In the genomic region with DNA sequence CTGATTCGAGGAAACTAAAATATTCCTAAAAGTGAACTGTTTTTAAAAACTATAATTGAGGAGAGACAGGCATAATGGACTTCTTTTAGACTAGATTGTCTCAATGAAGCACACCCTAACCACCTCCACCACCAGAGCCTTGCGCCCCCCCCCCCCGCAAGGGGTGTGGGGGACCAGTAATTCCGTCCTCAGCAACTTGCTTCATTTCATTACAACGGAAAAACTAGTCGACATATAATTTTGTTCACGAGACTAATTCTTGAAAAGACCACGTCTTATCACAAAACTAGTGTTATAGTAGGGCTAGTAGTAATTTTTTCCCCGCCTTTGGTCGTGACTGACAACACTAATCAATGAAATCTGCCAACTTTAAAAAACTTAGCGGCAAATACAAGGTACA, we compare ENCODE assay signal across 8 mouse cellular contexts. TPM values are rescaled to one million over a fixed set of nuclear protein-coding genes. Genes with fewer than 3 reads are reported as not detected.
A peak's percentile ranks its signal among the peaks of the same experiment; 100 is the strongest.
DNase-seq lines count a peak whose midpoint lies in the region; ATAC-seq and TF ChIP-seq lines count a peak whose summit lies in the region.

No protein-coding gene starts in this region.

- H3K9me3 ChIP-seq in kidney, embryonic 15.5 days (replicated peaks), result no peaks in the 10 kb centered on the region
- H3K9me3 ChIP-seq in hindbrain, postnatal 0 days (ENCODE audit: low read length), result no peaks in the 10 kb centered on the region

- no peak for TF ChIP-seq CTCF in bone marrow, adult 2 months (IDR thresholded peaks at IDR 0.05; ENCODE audit: control insufficient read depth, insufficient read depth, low read length)
- TF ChIP-seq CTCF in hindbrain, postnatal 0 days (IDR thresholded peaks at IDR 0.05; ENCODE audit: low read depth), result no peak

- no peak for ATAC-seq in kidney, embryonic 15.5 days (replicated peaks; ENCODE audit: low FRiP score)
- no peak for ATAC-seq in hindbrain, postnatal 0 days

- H3K4me1 ChIP-seq in kidney, embryonic 15.5 days, result peaks cover 14% of the 10 kb centered on the region
- no peaks in the 10 kb centered on the region; the same call in 1 of the 2 replicates for H3K4me1 ChIP-seq in bone marrow, adult 2 months (ENCODE audit: control insufficient read depth, insufficient read depth, low read length)
- H3K4me1 ChIP-seq in hindbrain, postnatal 0 days (ENCODE audit: insufficient read depth, low read length), result no peaks in the 10 kb centered on the region; the same call in 1 of the 2 replicates

- no peak for DNase-seq in kidney, postnatal 10 days
- DNase-seq in hindbrain, postnatal 0 days (ENCODE audit: low spot score), result no peak
- DNase-seq in naive thymus-derived CD4-positive, alpha-beta T cell, adult 2 months (ENCODE audit: low read depth), result peak; percentile 40
- DNase-seq in urinary bladder, postnatal 10 days (ENCODE audit: low spot score), result no peak
- no peak for DNase-seq in adipocyte (ENCODE audit: low spot score)
- no peak for DNase-seq in frontal cortex, postnatal 14 days (ENCODE audit: low spot score in 2 of 2)

- peak overlapping the region; percentile 99; the same call in 1 of the 2 replicates for H3K27ac ChIP-seq in kidney, embryonic 15.5 days
- H3K27ac ChIP-seq in bone marrow, adult 2 months (ENCODE audit: control insufficient read depth, insufficient read depth, low read depth, low read length, poor library complexity), result no peak overlapping the region
- H3K27ac ChIP-seq in hindbrain, postnatal 0 days, result no peak overlapping the region

- peak overlapping the region; percentile 100 for H3K9ac ChIP-seq in kidney, embryonic 15.5 days
- peak overlapping the region; percentile 99 for H3K9ac ChIP-seq in hindbrain, postnatal 0 days (replicated peaks; ENCODE audit: low read length)

- TF ChIP-seq POLR2A in bone marrow, adult 2 months (IDR thresholded peaks at IDR 0.05; ENCODE audit: borderline replicate concordance, control insufficient read depth, low read depth, low read length), result no peak

- H3K36me3 ChIP-seq in kidney, embryonic 15.5 days, result peaks cover 34% of the 10 kb centered on the region
- H3K36me3 ChIP-seq in hindbrain, postnatal 0 days (ENCODE audit: insufficient read depth, low read length), result peaks cover 21% of the 10 kb centered on the region

- H3K4me3 ChIP-seq in kidney, embryonic 15.5 days (replicated peaks), result peak overlapping the region; percentile 98
- H3K4me3 ChIP-seq in bone marrow, adult 2 months (replicated peaks; ENCODE audit: control insufficient read depth, low read depth, low read length), result peak overlapping the region; percentile 54
- peak overlapping the region; percentile 98 for H3K4me3 ChIP-seq in hindbrain, postnatal 0 days (ENCODE audit: low read length)

- no peaks in the 10 kb centered on the region for H3K27me3 ChIP-seq in kidney, embryonic 15.5 days
- H3K27me3 ChIP-seq in hindbrain, postnatal 0 days (ENCODE audit: insufficient read depth, low read length), result no peaks in the 10 kb centered on the region

- peak overlapping the region; percentile 72 for H3K4me2 ChIP-seq in kidney, embryonic 15.5 days
- peak overlapping the region; percentile 81 for H3K4me2 ChIP-seq in hindbrain, postnatal 0 days (ENCODE audit: low read depth, low read length)

- WGBS in kidney, embryonic 15.5 days, result under 1% methylated on average over 11 of the region's 11 CpGs
- WGBS in bone marrow, adult 2 months, result under 1% methylated on average over 11 of the region's 11 CpGs
- under 1% methylated on average over 11 of the region's 11 CpGs for WGBS in hindbrain, postnatal 0 days

RNA-seq across cellular contexts. Expression of gene Rmi1, which starts 1.5 kb away (rescaled TPM):
- polyA plus RNA-seq in kidney, embryonic 15.5 days (2015; fragmentation: Nextera tagmentation; extraction: Ambion mirVana), result 26.2 and 27.3 TPM in 2 replicates
- polyA plus RNA-seq in bone marrow, adult 2 months (2011; ENCODE audit: insufficient read depth, insufficient read length, low replicate concordance, missing spikeins), result 17.3 and 21.2 TPM in 2 replicates
- total RNA-seq in hindbrain, postnatal 0 days (2014; rRNA removed), result 10.8 and 11.1 TPM in 2 replicates
- polyA plus RNA-seq in hindbrain, postnatal 0 days (2015; fragmentation: Nextera tagmentation; extraction: Ambion mirVana), result 19.0 and 19.5 TPM in 2 replicates

RNA-seq across cellular contexts. Expression of gene Hnrnpk, which starts 2.6 kb away (rescaled TPM):
- polyA plus RNA-seq in kidney, embryonic 15.5 days (2015; fragmentation: Nextera tagmentation; extraction: Ambion mirVana), result 1,666 and 1,742 TPM in 2 replicates
- polyA plus RNA-seq in bone marrow, adult 2 months (2011; ENCODE audit: insufficient read depth, insufficient read length, low replicate concordance, missing spikeins), result 457 and 544 TPM in 2 replicates
- total RNA-seq in hindbrain, postnatal 0 days (2014; rRNA removed), result 422 and 471 TPM in 2 replicates
- 910 and 964 TPM in 2 replicates for polyA plus RNA-seq in hindbrain, postnatal 0 days (2015; fragmentation: Nextera tagmentation; extraction: Ambion mirVana)

RNA-seq across cellular contexts. Expression of gene 2210016F16Rik, which starts 15.6 kb away (rescaled TPM):
- polyA plus RNA-seq in kidney, embryonic 15.5 days (2015; fragmentation: Nextera tagmentation; extraction: Ambion mirVana), result 28.9 and 29.5 TPM in 2 replicates
- polyA plus RNA-seq in bone marrow, adult 2 months (2011; ENCODE audit: insufficient read depth, insufficient read length, low replicate concordance, missing spikeins), result 7.0 and 8.2 TPM in 2 replicates
- 13.9 and 17.9 TPM in 2 replicates for total RNA-seq in hindbrain, postnatal 0 days (2014; rRNA removed)
- polyA plus RNA-seq in hindbrain, postnatal 0 days (2015; fragmentation: Nextera tagmentation; extraction: Ambion mirVana), result 19.8 and 20.3 TPM in 2 replicates

RNA-seq across cellular contexts. Expression of gene Kif27, which starts 41.7 kb away (rescaled TPM):
- polyA plus RNA-seq in kidney, embryonic 15.5 days (2015; fragmentation: Nextera tagmentation; extraction: Ambion mirVana), result 0.77 and 0.81 TPM in 2 replicates
- polyA plus RNA-seq in bone marrow, adult 2 months (2011; ENCODE audit: insufficient read depth, insufficient read length, low replicate concordance, missing spikeins), result not detected in 2 replicates
- 1.0 and 1.2 TPM in 2 replicates for total RNA-seq in hindbrain, postnatal 0 days (2014; rRNA removed)
- polyA plus RNA-seq in hindbrain, postnatal 0 days (2015; fragmentation: Nextera tagmentation; extraction: Ambion mirVana), result 1.6 and 1.7 TPM in 2 replicates
